Mouse (Mus musculus): Measurements from ENCODE around the gene Upk1b. TPM values are rescaled to one million over a fixed set of nuclear protein-coding genes. Genes with fewer than 3 reads are reported as not detected.

Upk1b gene
- polyA plus RNA-seq, 1 experiment from 2014 or later = 0.18 TPM

DNA sequence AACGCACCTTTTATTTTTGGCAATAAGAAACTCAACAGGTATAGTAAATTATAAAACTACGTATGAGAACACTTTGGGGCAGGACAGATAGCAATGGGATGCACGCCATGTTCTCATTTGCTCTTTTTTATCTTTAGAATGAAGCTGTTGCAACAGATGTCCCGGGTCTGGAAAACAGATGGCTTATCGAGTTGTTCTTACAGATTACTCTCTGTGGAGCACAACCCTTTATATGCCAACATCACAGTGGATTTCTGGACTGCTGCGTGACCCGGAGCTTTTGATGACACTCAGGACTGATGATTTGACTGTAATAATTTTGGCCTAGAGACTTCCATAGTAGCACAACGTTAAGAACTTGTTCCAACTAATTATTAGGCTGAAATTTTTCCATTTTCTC, 32.4 kb downstream of the Upk1b start:
- Histone ChIP-seq H3K9me3 (ENCODE audit: control insufficient read depth, low read length) (no peaks in the 10 kb centered on the region), H3K4me1 (replicated peaks; ENCODE audit: control insufficient read depth, insufficient read depth, low read length) (no peaks in the 10 kb centered on the region), H3K27ac (ENCODE audit: low read length) (no peak overlapping the region), H3K36me3 (ENCODE audit: control insufficient read depth, insufficient read depth) (peaks cover 8% of the 10 kb centered on the region; the same call in 1 of the 2 replicates), H3K4me2 (ENCODE audit: low read length) (no peak overlapping the region), H3K9ac (replicated peaks; ENCODE audit: low read depth, low read length) (no peak overlapping the region), H3K27me3 (replicated peaks; ENCODE audit: control insufficient read depth, insufficient read depth, low read length) (no peaks in the 10 kb centered on the region), H3K4me3 (replicated peaks; ENCODE audit: low read length) (no peak overlapping the region)
- WGBS = 72% methylated on average over 8 of the region's 8 CpGs
- no peak for ATAC-seq

DNA sequence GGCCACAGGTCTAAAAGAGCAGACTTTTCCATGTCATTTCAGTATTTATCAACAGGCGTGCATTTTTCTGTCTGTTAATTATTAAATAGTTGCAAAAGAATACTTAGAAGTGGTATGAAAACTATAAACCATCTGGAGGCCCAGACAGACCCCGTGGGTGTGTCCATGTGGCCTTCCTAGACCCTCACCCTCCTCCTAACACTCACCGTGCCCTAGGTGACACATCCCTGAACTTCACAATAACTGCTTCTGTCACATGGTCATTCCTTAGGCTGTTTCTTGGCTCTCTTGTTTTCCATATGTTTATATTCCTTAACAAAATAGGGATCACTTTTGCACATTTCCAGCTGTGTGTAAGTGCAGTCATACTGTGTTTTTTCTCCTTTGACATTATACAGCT, 33.5 kb downstream of the Upk1b start:
- H3K4me3 ChIP-seq (replicated peaks; ENCODE audit: low read length) = no peak overlapping the region
- 71% methylated on average over 3 of the region's 3 CpGs for WGBS
- no peak overlapping the region for H3K9ac ChIP-seq (replicated peaks; ENCODE audit: low read depth, low read length)
- H3K4me1 ChIP-seq (replicated peaks; ENCODE audit: control insufficient read depth, insufficient read depth, low read length) = no peaks in the 10 kb centered on the region
- H3K36me3 ChIP-seq (ENCODE audit: control insufficient read depth, insufficient read depth) = peaks cover 8% of the 10 kb centered on the region; the same call in 1 of the 2 replicates
- no peak for ATAC-seq
- H3K9me3 ChIP-seq (ENCODE audit: control insufficient read depth, low read length) = no peaks in the 10 kb centered on the region
- H3K4me2 ChIP-seq (ENCODE audit: low read length) = no peak overlapping the region
- H3K27me3 ChIP-seq (replicated peaks; ENCODE audit: control insufficient read depth, insufficient read depth, low read length) = no peaks in the 10 kb centered on the region
- H3K27ac ChIP-seq (ENCODE audit: low read length) = no peak overlapping the region

DNA sequence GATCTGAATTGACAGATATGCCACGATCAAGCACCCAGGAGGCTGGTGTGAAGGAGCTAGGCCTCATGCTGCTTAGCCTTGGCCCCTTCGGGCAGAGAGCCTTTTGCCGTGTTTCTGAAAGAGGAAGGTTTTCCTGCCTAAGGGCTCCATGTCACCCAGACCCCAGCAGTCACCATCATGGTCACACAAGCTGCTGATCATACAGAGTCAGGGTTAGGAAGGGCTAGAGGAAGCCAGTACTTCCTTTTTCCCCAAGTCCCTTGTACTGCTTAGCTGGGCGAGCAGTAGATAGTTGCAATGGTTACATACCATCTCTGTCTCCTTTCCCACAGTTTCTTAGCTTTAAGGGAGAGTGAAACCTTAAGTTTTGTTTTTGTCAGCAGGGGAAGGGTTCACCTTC, 36.6 kb downstream of the Upk1b start:
- no peak overlapping the region for H3K9ac ChIP-seq (replicated peaks; ENCODE audit: low read depth, low read length)
- H3K36me3 ChIP-seq (ENCODE audit: control insufficient read depth, insufficient read depth) = peaks cover 7% of the 10 kb centered on the region; the same call in 1 of the 2 replicates
- H3K27me3 ChIP-seq (replicated peaks; ENCODE audit: control insufficient read depth, insufficient read depth, low read length) = no peaks in the 10 kb centered on the region
- H3K4me3 ChIP-seq (replicated peaks; ENCODE audit: low read length) = no peak overlapping the region
- no peaks in the 10 kb centered on the region for H3K9me3 ChIP-seq (ENCODE audit: control insufficient read depth, low read length)
- H3K4me1 ChIP-seq (replicated peaks; ENCODE audit: control insufficient read depth, insufficient read depth, low read length) = no peaks in the 10 kb centered on the region
- WGBS = 87% methylated on average over 4 of the region's 4 CpGs
- no peak overlapping the region for H3K27ac ChIP-seq (ENCODE audit: low read length)
- ATAC-seq = no peak
- H3K4me2 ChIP-seq (ENCODE audit: low read length) = no peak overlapping the region

DNA sequence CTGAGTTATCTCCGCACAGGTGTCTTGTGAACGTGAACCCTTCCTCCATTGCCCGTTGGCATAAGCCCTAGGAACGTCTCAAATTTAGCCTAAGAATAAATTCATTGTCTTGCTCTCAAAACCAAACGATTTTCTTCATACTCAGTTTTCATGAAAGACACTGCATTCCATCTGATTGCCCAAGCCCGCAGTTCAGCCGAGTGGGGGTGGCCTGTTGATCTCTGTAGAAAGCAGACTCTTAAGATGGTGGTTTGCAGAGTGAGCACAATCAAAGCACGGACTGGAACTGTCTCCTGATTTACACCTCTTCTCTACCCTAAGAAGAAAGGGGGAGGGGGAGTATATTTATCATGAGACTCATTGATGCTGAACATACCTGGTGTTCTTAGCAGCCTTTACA, 37.7 kb downstream of the Upk1b start:
- no peak overlapping the region for H3K4me2 ChIP-seq (ENCODE audit: low read length)
- H3K9ac ChIP-seq (replicated peaks; ENCODE audit: low read depth, low read length) = no peak overlapping the region
- H3K27me3 ChIP-seq (replicated peaks; ENCODE audit: control insufficient read depth, insufficient read depth, low read length) = no peaks in the 10 kb centered on the region
- no peak overlapping the region for H3K4me3 ChIP-seq (replicated peaks; ENCODE audit: low read length)
- 0 out of 2 replicates have a peak, but pooled peaks cover 6% of the 10 kb centered on the region for H3K36me3 ChIP-seq (ENCODE audit: control insufficient read depth, insufficient read depth)
- H3K27ac ChIP-seq (ENCODE audit: low read length) = no peak overlapping the region
- H3K4me1 ChIP-seq (replicated peaks; ENCODE audit: control insufficient read depth, insufficient read depth, low read length) = no peaks in the 10 kb centered on the region
- no peak for ATAC-seq
- 88% methylated on average over 8 of the region's 8 CpGs for WGBS
- no peaks in the 10 kb centered on the region for H3K9me3 ChIP-seq (ENCODE audit: control insufficient read depth, low read length)

DNA sequence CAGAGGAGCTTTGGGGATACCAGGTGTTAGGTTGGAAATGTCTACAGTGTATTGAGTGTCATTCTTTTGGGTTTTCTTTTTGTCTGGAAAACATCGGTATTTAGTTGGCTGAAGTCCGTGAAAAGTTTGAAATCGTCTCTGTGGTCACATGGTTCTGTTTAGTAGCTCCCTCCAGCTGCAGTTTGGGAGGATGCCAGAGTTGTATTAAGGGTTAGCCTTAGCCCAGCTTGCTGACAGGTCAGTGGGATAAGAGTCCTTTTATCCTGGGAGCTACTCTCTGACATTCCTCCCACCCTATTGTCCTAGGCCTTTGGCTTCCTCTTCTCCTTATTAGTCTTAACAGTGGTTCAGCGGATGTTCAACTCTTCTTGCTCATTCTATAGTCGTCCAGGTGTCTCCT, 38.2 kb downstream of the Upk1b start:
- Histone ChIP-seq H3K36me3 (ENCODE audit: control insufficient read depth, insufficient read depth) (0 out of 2 replicates have a peak, but pooled peaks cover 6% of the 10 kb centered on the region), H3K4me3 (replicated peaks; ENCODE audit: low read length) (no peak overlapping the region), H3K9ac (replicated peaks; ENCODE audit: low read depth, low read length) (no peak overlapping the region), H3K27ac (ENCODE audit: low read length) (no peak overlapping the region), H3K4me2 (ENCODE audit: low read length) (no peak overlapping the region), H3K4me1 (replicated peaks; ENCODE audit: control insufficient read depth, insufficient read depth, low read length) (no peaks in the 10 kb centered on the region), H3K27me3 (replicated peaks; ENCODE audit: control insufficient read depth, insufficient read depth, low read length) (no peaks in the 10 kb centered on the region), H3K9me3 (ENCODE audit: control insufficient read depth, low read length) (no peaks in the 10 kb centered on the region)
- WGBS = 88% methylated on average over 5 of the region's 5 CpGs
- ATAC-seq = no peak

DNA sequence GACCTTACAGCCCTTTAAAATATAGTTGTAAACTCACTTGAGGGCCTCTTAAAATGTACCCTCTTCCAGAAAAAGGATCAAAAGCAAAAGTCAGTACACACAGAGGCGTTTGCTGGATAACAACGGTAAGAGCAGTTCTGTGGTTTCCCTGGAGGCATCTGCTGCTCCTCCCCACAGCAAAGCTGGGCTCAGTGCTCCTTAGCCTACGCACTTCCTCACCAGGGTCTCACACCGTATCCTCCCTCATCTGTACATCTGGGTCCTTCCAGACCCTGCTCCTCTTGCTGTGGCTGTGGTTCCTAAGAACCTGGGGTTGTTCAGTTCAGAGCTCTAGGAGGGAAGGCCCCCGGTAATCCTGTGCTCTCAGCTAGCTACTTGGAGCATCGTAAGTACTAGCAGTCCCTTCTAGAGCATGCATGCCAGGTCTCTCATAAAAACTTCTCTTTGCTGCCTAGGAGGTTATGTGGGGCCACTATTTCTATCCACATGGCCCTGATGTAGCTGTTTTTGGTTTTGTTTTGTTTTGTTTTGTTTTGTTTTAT, 39.2 kb downstream of the Upk1b start:
- Histone ChIP-seq H3K36me3 (ENCODE audit: control insufficient read depth, insufficient read depth) (0 out of 2 replicates have a peak, but pooled peaks cover 5% of the 10 kb centered on the region), H3K27ac (ENCODE audit: low read length) (no peak overlapping the region), H3K9ac (replicated peaks; ENCODE audit: low read depth, low read length) (no peak overlapping the region), H3K4me2 (ENCODE audit: low read length) (no peak overlapping the region), H3K9me3 (ENCODE audit: control insufficient read depth, low read length) (no peaks in the 10 kb centered on the region), H3K4me3 (replicated peaks; ENCODE audit: low read length) (no peak overlapping the region), H3K27me3 (replicated peaks; ENCODE audit: control insufficient read depth, insufficient read depth, low read length) (no peaks in the 10 kb centered on the region), H3K4me1 (replicated peaks; ENCODE audit: control insufficient read depth, insufficient read depth, low read length) (no peaks in the 10 kb centered on the region; the same call in 1 of the 2 replicates)
- WGBS = 92% methylated on average over 6 of the region's 6 CpGs
- ATAC-seq = no peak

DNA sequence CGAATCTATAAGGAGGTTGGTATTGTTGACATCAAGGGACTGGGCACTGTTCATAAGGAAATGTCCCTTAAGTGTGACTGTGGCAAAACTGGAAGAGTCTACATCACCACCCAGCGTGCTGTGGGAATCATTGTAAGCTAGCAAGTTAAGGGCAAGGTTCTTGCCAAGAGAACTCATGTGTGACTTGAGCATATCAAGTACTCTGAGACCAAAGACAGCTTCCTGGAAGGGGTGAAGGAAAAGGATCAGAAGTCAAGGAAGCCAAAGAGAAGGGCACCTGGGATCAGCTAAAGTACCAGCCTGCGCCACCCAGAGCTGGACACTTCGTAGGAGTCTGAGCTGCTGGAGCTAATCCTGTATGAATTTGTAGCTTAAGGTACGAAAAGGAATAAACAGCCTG, 39.9 kb downstream of the Upk1b start:
- H3K9me3 ChIP-seq (ENCODE audit: control insufficient read depth, low read length) = no peaks in the 10 kb centered on the region
- 0 out of 2 replicates have a peak, but pooled peaks cover 5% of the 10 kb centered on the region for H3K36me3 ChIP-seq (ENCODE audit: control insufficient read depth, insufficient read depth)
- H3K9ac ChIP-seq (replicated peaks; ENCODE audit: low read depth, low read length) = no peak overlapping the region
- no peak overlapping the region for H3K4me3 ChIP-seq (replicated peaks; ENCODE audit: low read length)
- no peak overlapping the region for H3K4me2 ChIP-seq (ENCODE audit: low read length)
- no peak overlapping the region for H3K27ac ChIP-seq (ENCODE audit: low read length)
- WGBS = 95% methylated on average over 5 of the region's 5 CpGs
- peaks cover 2% of the 10 kb centered on the region; the same call in 1 of the 2 replicates for H3K4me1 ChIP-seq (replicated peaks; ENCODE audit: control insufficient read depth, insufficient read depth, low read length)
- no peaks in the 10 kb centered on the region for H3K27me3 ChIP-seq (replicated peaks; ENCODE audit: control insufficient read depth, insufficient read depth, low read length)
- no peak for ATAC-seq

DNA sequence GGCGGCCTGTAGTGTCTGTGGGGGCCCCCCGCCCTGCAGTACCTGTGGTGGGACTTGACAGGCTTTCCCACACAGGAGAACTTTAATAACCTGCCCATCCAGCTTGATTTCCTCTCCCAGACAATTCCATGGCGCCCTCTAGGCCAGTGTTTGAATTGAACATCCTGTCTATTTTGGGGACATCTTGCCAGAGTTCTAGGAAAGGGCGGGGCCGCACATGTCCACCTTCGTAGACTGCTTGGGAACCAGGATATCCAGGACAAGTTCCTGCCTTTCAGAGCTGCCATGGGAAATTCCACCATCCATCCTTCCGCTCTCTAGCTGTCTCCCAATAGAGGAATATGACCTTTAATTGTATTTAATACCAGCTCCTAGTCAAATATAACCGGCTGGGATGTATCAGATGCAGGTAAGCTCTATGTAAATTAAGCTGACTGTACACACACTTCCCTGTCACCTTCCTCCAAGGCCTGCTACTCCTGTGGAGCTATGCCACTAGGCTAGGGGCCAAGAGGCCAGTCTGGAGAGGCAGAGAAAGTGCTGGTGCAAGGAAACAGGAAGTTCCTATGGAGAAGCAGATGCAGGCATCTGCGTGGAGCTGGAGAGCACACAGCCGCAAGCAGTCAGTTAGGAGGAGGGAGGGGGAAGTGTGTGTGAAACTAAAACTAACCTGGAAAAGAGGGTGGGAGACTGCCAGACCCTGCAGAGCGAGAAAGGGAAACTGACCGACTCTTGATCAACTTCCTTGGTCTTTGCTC, 41.8 kb downstream of the Upk1b start:
- WGBS = 90% methylated on average over 12 of the region's 12 CpGs
- Histone ChIP-seq H3K9me3 (ENCODE audit: control insufficient read depth, low read length) (no peaks in the 10 kb centered on the region), H3K9ac (replicated peaks; ENCODE audit: low read depth, low read length) (no peak overlapping the region), H3K4me1 (replicated peaks; ENCODE audit: control insufficient read depth, insufficient read depth, low read length) (peaks cover 2% of the 10 kb centered on the region; the same call in 1 of the 2 replicates), H3K36me3 (ENCODE audit: control insufficient read depth, insufficient read depth) (0 out of 2 replicates have a peak, but pooled peaks cover 5% of the 10 kb centered on the region), H3K27ac (ENCODE audit: low read length) (no peak overlapping the region), H3K4me2 (ENCODE audit: low read length) (no peak overlapping the region), H3K4me3 (replicated peaks; ENCODE audit: low read length) (no peak overlapping the region), H3K27me3 (replicated peaks; ENCODE audit: control insufficient read depth, insufficient read depth, low read length) (no peaks in the 10 kb centered on the region)
- ATAC-seq = no peak

DNA sequence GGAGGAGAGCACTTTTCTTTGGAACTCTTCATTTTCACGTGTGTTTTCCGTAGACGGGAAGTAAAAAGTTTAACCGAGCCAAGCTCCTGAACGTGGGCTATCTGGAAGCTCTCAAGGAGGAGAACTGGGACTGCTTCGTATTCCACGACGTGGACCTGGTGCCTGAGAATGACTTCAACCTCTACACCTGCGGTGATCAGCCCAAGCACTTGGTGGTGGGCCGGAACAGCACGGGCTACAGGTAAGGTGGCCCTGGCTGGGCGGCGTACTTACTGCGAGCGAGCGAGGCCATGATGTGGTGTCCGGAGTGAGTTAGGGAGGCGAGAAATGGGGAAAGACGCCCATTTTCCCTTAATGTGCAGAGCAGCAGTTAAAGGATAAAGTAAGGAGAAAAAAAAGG, 42.5 kb downstream of the Upk1b start:
- Histone ChIP-seq H3K27me3 (replicated peaks; ENCODE audit: control insufficient read depth, insufficient read depth, low read length) (no peaks in the 10 kb centered on the region), H3K27ac (ENCODE audit: low read length) (no peak overlapping the region), H3K9me3 (ENCODE audit: control insufficient read depth, low read length) (no peaks in the 10 kb centered on the region), H3K4me3 (replicated peaks; ENCODE audit: low read length) (no peak overlapping the region), H3K36me3 (ENCODE audit: control insufficient read depth, insufficient read depth) (0 out of 2 replicates have a peak, but pooled peaks cover 5% of the 10 kb centered on the region), H3K4me1 (replicated peaks; ENCODE audit: control insufficient read depth, insufficient read depth, low read length) (peaks cover 2% of the 10 kb centered on the region; the same call in 1 of the 2 replicates), H3K9ac (replicated peaks; ENCODE audit: low read depth, low read length) (no peak overlapping the region), H3K4me2 (ENCODE audit: low read length) (no peak overlapping the region)
- ATAC-seq = no peak
- WGBS = 96% methylated on average over 19 of the region's 19 CpGs

Data from forebrain, embryonic 16.5 days (tissue).